Mouse (Mus musculus): ENCODE results near the gene Mon2. TPM values are rescaled to one million over a fixed set of nuclear protein-coding genes. Genes with fewer than 3 reads are reported as not detected.
"Not testable (repeated sequence)": the region's sequence is repeated elsewhere in the genome, so short reads cannot be mapped to it uniquely, and the experiment has no call there.

Gene Mon2
- polyA plus RNA-seq, 1 experiment = 34.3 TPM

DNA sequence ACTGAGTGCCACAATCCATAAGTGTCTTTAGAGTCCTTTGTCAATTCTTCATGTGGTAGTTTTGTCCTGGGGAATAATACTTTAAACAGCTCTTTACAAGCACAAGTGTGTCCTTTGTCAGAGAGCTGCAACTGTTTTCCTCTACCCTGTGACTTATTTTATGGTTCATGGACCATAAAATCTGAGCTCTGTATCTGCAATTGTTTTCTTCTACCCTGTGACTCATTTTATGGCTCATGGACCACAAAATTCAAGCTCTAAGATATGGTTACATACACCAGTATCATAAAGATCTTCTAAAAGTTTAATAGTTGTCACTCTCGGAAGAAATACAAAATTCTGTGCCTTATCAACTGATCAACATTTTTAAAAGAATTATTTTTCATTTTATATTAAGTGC, 27.6 kb downstream of the Mon2 start:
- TF ChIP-seq CTCF (IDR thresholded peaks at IDR 0.05; ENCODE audit: extremely low read depth, insufficient read depth, insufficient read length, insufficient replicate concordance) = no peak
- TF ChIP-seq POLR2A (IDR thresholded peaks at IDR 0.05; ENCODE audit: low read depth, low read length) = no peak
- Histone ChIP-seq H3K27ac (ENCODE audit: insufficient read depth, low read length) (no peak overlapping the region), H3K4me3 (ENCODE audit: extremely low read depth, insufficient read depth, insufficient read length) (no peak overlapping the region), H3K27me3 (ENCODE audit: control insufficient read depth, insufficient read depth, low read length) (no peaks in the 10 kb centered on the region), H3K4me1 (ENCODE audit: control insufficient read depth, insufficient read depth, insufficient read length) (no peaks in the 10 kb centered on the region), H3K36me3 (ENCODE audit: control insufficient read depth, insufficient read depth, low read length) (peaks cover 15% of the 10 kb centered on the region)
- no peak for DNase-seq (ENCODE audit: low read depth in 1 of 2, low spot score in 2 of 2)
- WGBS = 92% methylated on average over 1 of the region's 1 CpGs

DNA sequence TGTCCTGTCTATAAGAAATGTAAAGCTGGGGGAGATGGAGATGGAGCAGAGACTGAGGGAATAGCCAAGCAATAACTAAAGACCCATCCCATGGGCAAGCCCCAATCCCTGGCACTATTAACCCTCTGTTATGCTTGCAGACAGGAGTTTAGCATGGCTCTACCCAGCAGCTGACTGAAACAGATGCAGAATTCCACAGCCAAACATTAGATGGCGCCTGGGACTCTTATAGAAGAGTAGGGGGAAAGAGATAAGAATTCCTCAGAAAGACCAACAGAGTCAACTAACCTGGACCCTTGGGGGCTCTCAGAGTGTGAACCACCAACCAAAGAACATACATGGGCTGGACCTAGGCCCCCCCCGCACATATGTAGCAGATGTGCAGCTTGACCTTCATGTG, 36.4 kb downstream of the Mon2 start:
- no peaks in the 10 kb centered on the region for H3K4me1 ChIP-seq (ENCODE audit: control insufficient read depth, insufficient read depth, insufficient read length)
- no peak overlapping the region for H3K4me3 ChIP-seq (ENCODE audit: extremely low read depth, insufficient read depth, insufficient read length)
- TF ChIP-seq CTCF (IDR thresholded peaks at IDR 0.05; ENCODE audit: extremely low read depth, insufficient read depth, insufficient read length, insufficient replicate concordance) = no peak
- no peak for TF ChIP-seq POLR2A (IDR thresholded peaks at IDR 0.05; ENCODE audit: low read depth, low read length)
- no peaks in the 10 kb centered on the region for H3K27me3 ChIP-seq (ENCODE audit: control insufficient read depth, insufficient read depth, low read length)
- DNase-seq (ENCODE audit: low read depth in 1 of 2, low spot score in 2 of 2) = no peak
- peaks cover 34% of the 10 kb centered on the region for H3K36me3 ChIP-seq (ENCODE audit: control insufficient read depth, insufficient read depth, low read length)
- WGBS = 90% methylated on average over 2 of the region's 2 CpGs
- H3K27ac ChIP-seq (ENCODE audit: insufficient read depth, low read length) = no peak overlapping the region

DNA sequence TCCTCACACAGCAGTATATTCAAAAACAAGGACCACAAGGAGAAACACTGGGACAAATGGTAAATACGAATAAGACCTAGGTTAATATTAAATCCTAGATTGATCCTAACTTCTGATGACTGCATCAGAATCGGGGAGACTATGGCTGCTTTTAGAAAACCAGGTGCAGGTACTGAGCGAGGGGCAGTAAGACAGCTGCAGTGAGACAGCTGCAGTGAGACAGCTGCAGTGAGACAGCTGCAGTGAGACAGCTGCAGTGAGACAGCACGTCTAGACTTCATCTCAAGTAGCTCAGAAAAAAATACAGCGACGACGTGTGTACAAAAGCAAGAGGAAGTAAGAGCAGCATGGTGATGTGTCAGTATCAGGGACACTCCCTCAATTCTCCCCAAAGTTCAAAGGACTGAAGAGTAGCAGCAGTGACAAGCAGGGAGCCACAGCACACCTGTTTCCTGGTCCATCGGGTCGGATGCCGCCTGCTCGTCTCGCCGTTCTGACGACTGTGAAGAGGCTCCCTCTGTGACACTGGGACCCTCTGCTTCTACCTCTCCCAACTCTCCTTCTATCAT, 44.1 kb downstream of the Mon2 start:
- DNase-seq (ENCODE audit: low read depth in 1 of 2, low spot score in 2 of 2) = no peak
- Histone ChIP-seq H3K27ac (ENCODE audit: insufficient read depth, low read length) (no peak overlapping the region), H3K27me3 (ENCODE audit: control insufficient read depth, insufficient read depth, low read length) (no peaks in the 10 kb centered on the region), H3K36me3 (ENCODE audit: control insufficient read depth, insufficient read depth, low read length) (peaks cover 52% of the 10 kb centered on the region), H3K4me3 (ENCODE audit: extremely low read depth, insufficient read depth, insufficient read length) (no peak overlapping the region), H3K4me1 (ENCODE audit: control insufficient read depth, insufficient read depth, insufficient read length) (no peaks in the 10 kb centered on the region)
- TF ChIP-seq POLR2A (IDR thresholded peaks at IDR 0.05; ENCODE audit: low read depth, low read length) (no peak), CTCF (IDR thresholded peaks at IDR 0.05; ENCODE audit: extremely low read depth, insufficient read depth, insufficient read length, insufficient replicate concordance) (no peak)
- WGBS = 82% methylated on average over 14 of the region's 14 CpGs

DNA sequence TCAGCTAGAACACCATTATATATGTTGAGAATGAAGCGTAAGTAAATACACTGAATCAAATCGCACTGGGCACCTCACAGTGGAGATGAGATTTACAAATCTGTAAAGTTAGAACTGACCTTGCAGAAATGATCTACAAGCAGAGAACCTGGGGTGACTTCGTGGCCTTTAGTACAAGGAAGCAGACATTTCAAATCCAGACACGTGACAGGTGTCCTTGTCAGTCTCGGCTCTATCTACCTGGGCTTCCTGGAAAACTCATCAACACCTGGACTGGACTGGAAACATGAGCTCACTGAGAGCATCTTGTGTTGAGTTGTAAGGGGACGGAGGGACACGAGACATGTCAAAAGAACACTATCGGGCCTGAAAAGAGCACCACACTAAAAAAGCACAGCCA, 44.9 kb downstream of the Mon2 start:
- Histone ChIP-seq H3K36me3 (ENCODE audit: control insufficient read depth, insufficient read depth, low read length) (peaks cover 51% of the 10 kb centered on the region), H3K4me3 (ENCODE audit: extremely low read depth, insufficient read depth, insufficient read length) (no peak overlapping the region), H3K4me1 (ENCODE audit: control insufficient read depth, insufficient read depth, insufficient read length) (no peaks in the 10 kb centered on the region), H3K27ac (ENCODE audit: insufficient read depth, low read length) (no peak overlapping the region), H3K27me3 (ENCODE audit: control insufficient read depth, insufficient read depth, low read length) (no peaks in the 10 kb centered on the region)
- TF ChIP-seq POLR2A (IDR thresholded peaks at IDR 0.05; ENCODE audit: low read depth, low read length) (no peak), CTCF (IDR thresholded peaks at IDR 0.05; ENCODE audit: extremely low read depth, insufficient read depth, insufficient read length, insufficient replicate concordance) (no peak)
- no peak for DNase-seq (ENCODE audit: low read depth in 1 of 2, low spot score in 2 of 2)
- WGBS = 95% methylated on average over 8 of the region's 8 CpGs

DNA sequence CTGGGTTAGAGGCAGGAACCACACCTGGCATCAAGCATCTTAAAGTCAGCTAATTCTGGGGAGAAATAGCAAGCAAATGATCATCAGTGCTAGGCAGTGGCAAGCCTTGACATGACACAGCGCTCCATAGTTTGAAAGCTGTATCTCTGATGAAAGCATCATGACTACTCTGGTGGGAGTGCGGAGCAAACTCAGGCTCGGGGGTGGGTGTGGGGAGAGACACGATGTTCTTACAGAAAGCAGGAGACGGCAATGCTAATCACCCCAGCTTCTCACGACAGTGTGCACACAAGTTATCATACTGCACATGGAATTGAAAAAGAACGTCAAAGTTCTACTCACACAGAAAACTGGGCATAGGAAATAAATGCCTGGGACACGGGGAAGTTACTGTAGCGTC, 45.7 kb downstream of the Mon2 start:
- DNase-seq (ENCODE audit: low read depth in 1 of 2, low spot score in 2 of 2) = no peak
- H3K27me3 ChIP-seq (ENCODE audit: control insufficient read depth, insufficient read depth, low read length) = no peaks in the 10 kb centered on the region
- no peak overlapping the region for H3K4me3 ChIP-seq (ENCODE audit: extremely low read depth, insufficient read depth, insufficient read length)
- H3K4me1 ChIP-seq (ENCODE audit: control insufficient read depth, insufficient read depth, insufficient read length) = no peaks in the 10 kb centered on the region
- TF ChIP-seq POLR2A (IDR thresholded peaks at IDR 0.05; ENCODE audit: low read depth, low read length) (no peak), CTCF (IDR thresholded peaks at IDR 0.05; ENCODE audit: extremely low read depth, insufficient read depth, insufficient read length, insufficient replicate concordance) (no peak)
- H3K27ac ChIP-seq (ENCODE audit: insufficient read depth, low read length) = no peak overlapping the region
- WGBS = 94% methylated on average over 9 of the region's 9 CpGs
- H3K36me3 ChIP-seq (ENCODE audit: control insufficient read depth, insufficient read depth, low read length) = peaks cover 50% of the 10 kb centered on the region

DNA sequence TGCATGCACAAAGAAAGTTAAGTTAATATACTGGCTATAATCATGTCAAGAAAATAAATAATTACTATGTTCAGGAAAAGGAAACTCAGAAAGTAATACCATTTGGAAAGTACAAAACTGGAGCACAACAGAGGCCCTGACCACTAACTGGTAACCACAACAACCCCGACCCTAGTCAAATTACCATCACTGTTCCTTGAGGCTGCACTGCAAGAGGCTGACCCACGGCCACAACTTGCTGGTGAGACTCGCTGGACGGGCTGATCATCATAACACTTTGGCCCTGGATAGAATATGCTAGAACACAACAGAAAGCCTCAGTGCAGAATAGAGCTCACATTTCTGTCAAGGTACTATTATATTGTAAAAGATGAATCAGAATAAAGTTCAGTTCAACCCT, 47.4 kb downstream of the Mon2 start:
- Histone ChIP-seq H3K27me3 (ENCODE audit: control insufficient read depth, insufficient read depth, low read length) (no peaks in the 10 kb centered on the region), H3K4me3 (ENCODE audit: extremely low read depth, insufficient read depth, insufficient read length) (no peak overlapping the region), H3K4me1 (ENCODE audit: control insufficient read depth, insufficient read depth, insufficient read length) (no peaks in the 10 kb centered on the region), H3K27ac (ENCODE audit: insufficient read depth, low read length) (no peak overlapping the region), H3K36me3 (ENCODE audit: control insufficient read depth, insufficient read depth, low read length) (peaks cover 49% of the 10 kb centered on the region)
- WGBS = 93% methylated on average over 4 of the region's 4 CpGs
- no peak for DNase-seq (ENCODE audit: low read depth in 1 of 2, low spot score in 2 of 2)
- no peak for TF ChIP-seq POLR2A (IDR thresholded peaks at IDR 0.05; ENCODE audit: low read depth, low read length)
- TF ChIP-seq CTCF (IDR thresholded peaks at IDR 0.05; ENCODE audit: extremely low read depth, insufficient read depth, insufficient read length, insufficient replicate concordance) = no peak

DNA sequence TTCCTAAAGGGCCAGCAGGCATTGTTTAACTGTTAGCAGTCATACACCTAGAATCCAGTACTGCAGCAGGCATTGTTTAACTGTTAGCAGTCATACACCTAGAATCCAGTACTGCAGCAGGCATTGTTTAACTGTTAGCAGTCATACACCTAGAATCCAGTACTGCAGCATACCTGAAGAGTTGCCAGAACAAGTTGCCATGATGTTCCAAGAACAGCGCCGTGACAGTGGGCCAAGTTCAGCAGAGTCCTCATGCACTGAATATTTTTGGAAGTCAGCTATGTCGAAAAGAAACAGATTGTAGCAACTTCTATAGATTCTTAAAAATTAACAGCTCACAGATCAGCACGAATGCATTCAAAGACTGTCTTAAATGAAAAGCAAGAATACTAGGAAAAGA, 49.6 kb downstream of the Mon2 start:
- 92% methylated on average over 4 of the region's 4 CpGs for WGBS
- H3K27ac ChIP-seq (ENCODE audit: insufficient read depth, low read length); H3K4me1 ChIP-seq (ENCODE audit: control insufficient read depth, insufficient read depth, insufficient read length); DNase-seq (ENCODE audit: low read depth in 1 of 2, low spot score in 2 of 2); H3K4me3 ChIP-seq (ENCODE audit: extremely low read depth, insufficient read depth, insufficient read length); H3K27me3 ChIP-seq (ENCODE audit: control insufficient read depth, insufficient read depth, low read length): not testable (repeated sequence)
- peaks cover 53% of the 10 kb centered on the region for H3K36me3 ChIP-seq (ENCODE audit: control insufficient read depth, insufficient read depth, low read length)
